Mouse (Mus musculus) spleen, postnatal 10 days (tissue): Measurements from ENCODE around the gene Col2a1.

Source experiments
- DNase-seq, 2 experiments: peaks; one replicate each; pipeline ENCODE4 v3.0.0; 2021 to 2022; ENCODE audit warnings: low spot score in 2 of 2

The Col2a1 gene

DNA sequence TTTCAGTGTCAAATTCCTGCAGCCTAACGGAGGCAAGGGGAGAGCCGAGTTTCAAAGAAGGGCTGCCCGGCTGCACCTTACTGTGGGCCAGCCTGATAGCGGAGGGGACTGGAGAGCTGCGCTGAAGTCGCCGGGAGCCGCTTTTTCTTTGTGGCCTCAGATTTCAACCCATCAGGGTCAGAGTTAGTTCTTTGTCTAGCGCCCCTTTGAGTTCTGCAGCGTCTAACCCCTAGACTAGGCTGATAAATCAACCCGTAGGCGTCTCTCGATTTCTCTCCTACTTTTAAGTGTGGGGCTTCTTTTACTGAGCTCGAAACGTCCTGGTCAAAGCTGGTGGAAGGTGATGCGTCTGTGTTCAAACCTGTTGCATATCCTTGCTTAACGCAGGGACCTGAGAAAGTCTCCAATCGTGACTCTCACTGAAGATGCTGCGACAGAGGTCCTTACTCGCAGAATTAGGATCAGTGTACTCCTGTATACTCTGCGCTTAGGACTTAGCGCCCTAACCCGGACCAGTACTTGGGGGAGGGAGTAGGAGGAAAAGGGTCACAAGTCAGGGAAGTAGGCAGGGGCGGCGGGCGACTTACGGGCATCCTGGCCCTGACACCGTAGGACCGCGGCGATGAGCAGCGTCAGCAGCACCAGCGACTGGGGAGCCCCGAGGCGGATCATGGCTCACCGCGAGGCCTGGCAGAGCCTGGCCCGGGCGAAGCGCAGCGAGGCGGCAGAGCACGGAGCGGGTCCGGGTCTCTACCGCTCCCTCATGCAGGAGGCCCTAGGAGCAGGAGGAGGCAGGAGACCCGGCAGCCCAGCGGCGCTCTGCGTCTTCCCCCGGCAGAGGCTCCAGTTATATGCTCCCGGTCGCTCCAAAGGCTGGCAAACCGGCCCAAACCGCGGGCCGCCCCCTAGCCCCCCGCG lies at the start of gene Col2a1:
TSS of gene Col2a1 (minus strand) at position 874 of the 918 bp plus-strand sequence.
- no peak for DNase-seq

DNA sequence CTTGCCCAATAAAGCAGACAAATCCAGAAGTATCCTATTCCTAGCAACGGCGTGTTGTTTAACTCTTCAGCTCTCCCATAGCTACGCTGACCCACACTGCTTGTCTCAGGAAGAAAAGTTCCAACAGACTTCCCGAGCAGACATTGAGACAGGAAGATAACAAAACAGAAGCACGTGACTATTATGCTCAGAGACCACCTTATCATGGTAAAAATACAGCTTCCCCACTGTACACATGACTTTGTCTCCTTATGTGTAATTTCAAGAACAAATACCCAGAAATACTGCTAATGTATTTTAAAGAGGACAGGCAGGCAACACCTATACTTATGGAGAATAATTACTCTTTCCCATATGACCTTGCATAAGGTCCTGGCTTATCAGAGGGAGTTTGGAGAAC lies 47.2 kb upstream of the Col2a1 start:
- DNase-seq, result no peak

DNA sequence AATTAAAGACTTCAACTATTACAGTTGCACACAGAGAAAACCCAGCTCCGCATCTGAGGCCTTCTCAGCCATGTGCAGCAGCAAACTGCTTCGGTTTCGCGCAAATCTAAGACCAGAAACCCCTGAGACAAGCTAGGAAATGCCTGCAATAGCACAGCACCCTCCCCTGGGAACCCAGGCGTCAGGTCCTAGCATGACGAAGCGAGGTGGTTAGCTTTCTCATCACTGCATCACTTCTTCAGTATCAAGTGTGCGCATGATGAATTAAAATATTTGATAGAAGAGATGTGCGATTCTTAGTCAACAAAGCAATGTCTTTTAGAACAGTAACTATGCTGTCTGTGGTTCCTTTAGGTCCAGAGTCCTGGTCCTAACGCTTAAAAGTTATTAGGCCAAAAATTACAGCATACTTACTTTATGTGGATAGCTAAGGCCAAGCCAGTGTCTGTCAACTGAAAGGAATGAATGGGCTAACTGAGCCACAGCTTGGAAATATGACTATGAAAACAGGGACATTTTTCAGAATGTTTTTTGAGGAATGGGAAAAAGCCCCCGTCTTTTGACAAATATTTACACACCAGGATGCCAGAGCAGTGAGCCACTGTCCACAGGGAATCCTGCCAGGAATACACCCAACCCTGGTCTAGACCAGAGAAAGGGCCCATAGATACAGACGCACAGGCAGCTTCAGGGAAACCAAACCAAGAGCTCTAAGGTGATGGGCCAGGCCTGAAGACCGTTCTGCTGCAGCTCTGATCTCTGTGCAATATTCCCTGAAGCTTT lies 44.6 kb upstream of the Col2a1 start:
- no peak for DNase-seq

DNA sequence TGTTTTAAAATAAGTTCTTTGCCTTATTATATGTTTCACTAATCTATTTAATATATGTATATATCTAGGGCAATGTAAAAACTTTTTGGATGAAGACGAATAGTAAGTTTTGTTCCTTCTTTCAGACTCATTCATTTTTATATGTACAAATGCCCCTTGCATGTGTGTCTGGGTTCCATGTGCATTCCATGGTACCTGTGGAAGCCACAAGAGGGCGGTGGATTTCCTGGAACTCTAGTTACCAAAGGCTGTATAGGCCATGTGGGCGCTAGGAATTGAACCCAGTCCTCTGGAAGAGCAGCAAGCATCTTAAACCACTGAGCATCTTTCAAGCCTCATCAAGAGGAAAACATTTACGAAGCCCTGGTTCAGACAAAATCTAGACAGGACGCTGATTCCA lies 39.9 kb upstream of the Col2a1 start:
- no peak for DNase-seq

DNA sequence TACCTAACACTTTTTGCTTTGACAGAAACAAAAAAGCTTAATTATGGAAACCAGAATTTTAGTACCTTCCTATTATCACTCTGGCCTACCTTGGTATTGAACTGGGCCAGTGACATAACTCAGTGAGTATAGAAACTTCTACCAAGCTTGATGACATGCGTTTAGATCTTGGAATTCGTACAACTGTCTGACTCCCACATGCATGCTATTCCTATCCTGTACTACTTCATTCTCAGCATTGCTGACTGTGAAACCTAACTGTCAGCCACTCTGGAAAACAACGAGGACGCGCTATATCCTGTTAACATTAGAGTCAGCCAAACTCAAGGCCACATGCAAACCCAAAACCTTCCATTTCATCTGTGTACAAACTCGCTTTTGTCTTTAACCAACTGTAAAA lies 39.5 kb upstream of the Col2a1 start:
- no peak for DNase-seq

DNA sequence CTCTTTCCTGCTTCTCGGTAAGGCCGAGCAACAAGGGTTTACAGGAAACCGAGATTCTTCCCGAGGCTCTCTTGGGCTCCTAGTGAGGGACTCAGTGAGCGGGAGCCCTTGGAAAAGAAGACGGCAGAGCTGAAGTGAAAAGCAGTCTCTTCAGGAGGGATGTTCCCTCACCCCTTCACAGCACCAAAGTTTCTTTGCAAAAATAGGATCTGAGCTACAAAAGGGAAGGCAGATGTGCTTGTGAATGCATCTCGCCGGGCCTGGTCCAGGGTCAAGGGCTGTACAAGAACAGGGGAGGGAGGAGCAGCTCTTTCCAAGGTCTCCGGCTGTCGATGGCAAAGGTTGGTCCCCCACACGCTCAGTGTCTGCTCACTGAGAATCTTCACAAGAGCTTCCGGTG lies 38.0 kb upstream of the Col2a1 start:
- no peak for DNase-seq

DNA sequence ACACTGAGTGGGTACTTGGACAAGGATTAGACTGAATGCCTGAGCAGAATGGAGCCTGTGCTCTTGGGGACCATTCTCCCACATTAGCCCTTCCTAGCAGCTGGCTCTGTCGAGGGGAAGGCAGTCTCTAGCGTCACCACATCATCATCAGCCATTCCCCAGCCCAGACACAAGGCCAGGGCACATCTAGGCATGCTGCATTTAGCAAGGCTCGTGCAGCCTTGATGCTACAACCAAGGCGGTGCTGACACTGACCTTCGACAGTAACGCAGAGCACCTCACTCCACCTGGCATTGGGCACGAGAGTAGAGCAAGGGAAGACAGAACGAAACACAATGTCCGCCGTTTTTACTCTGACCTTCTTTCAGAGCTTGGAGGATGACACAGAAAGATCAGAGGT lies 35.2 kb upstream of the Col2a1 start:
- no peak for DNase-seq

DNA sequence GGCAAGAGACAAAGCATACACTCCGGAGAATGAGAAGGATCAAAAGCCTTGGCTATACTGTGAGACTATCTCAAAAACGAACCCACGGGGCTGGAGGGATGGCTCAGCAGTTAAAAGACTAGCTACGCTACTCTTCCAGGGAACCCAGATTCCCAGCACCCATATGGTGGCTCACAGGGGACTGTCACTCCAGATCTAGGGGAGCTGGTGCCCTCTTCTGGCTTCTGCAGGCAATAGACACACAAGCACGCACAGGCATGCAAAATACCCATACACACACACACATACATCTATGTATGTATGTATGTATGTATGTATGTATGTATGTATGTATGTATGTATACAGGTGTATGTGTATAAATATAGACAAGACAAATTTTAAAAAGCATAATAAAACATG lies 32.1 kb upstream of the Col2a1 start:
- no peak for DNase-seq

DNA sequence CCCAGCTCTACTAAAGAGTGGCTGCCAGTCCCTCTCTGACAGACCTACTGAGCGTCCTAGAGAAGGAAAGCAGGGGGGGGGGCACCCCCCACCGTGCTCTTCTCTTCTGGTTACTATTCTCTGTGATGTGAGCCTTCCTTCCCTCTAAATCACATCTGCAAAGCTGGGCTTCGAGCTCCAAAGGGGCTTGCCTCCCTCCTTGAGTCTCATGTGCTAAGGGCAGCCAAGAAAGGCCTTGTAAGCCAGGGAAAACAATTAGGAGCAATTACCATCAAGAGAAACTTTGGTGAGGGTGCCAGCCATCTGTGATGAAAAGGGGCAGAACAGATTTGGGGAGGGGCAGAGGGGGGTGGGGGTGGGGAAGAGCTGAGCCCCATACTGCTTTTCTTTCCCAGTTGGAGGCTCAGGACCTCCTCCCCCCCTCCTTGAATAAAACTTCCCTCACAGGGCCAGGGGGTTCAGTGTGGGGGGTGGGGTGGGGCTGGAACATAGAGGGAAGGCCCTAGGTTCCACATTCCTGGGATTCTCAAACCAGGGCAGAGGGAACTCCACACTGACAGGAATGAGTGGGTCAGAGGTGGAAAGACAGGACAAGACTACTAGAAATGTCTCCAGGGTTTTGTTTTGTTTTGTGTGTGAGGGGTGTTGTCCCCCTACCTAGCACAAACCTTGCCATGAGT lies 30.7 kb upstream of the Col2a1 start:
- no peak for DNase-seq

DNA sequence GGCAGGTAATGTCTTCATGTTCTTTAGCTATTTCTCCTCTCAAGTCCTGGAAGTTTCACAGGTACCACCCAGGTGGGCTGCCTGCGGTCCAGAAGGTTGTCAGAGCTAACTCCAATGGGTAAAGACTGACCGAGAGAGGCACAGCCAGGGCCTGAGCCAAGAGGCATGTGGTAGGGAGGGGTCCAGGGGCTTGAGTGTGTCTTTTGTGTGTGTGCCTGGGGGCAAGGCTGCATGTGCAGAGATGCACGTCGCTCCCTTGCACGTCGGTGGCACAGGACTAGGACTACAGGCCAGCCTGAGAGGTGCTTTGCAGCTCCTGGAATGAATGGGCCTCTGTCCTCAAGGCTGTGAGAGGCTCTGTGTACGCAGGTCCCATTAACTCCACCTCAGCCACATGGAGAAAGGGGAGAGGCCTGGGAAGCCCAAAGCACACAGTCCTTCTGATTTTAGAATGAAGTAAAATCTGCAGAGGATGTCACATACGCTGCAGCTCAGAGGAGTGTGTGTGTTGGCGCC lies 28.8 kb upstream of the Col2a1 start:
- DNase-seq, result no peak

DNA sequence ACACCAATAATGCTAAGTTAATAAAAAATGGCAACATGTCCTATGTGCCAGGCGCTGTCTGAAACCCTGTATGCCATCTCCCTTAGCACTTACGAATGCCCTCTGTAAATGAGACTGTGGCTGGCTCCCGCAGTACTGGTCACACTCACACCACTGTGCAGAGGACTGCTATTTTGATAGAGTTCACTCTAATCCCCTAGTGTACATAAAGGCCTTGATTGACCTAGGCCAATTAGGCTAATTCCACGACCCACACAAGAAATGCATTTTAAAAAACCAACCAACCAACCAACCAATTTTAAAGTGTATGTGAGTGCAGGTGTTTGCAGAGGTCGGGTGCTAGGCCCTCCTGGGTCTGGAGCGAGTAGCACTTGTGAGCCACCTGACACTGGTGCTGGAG lies 25.3 kb upstream of the Col2a1 start:
- DNase-seq, result no peak

DNA sequence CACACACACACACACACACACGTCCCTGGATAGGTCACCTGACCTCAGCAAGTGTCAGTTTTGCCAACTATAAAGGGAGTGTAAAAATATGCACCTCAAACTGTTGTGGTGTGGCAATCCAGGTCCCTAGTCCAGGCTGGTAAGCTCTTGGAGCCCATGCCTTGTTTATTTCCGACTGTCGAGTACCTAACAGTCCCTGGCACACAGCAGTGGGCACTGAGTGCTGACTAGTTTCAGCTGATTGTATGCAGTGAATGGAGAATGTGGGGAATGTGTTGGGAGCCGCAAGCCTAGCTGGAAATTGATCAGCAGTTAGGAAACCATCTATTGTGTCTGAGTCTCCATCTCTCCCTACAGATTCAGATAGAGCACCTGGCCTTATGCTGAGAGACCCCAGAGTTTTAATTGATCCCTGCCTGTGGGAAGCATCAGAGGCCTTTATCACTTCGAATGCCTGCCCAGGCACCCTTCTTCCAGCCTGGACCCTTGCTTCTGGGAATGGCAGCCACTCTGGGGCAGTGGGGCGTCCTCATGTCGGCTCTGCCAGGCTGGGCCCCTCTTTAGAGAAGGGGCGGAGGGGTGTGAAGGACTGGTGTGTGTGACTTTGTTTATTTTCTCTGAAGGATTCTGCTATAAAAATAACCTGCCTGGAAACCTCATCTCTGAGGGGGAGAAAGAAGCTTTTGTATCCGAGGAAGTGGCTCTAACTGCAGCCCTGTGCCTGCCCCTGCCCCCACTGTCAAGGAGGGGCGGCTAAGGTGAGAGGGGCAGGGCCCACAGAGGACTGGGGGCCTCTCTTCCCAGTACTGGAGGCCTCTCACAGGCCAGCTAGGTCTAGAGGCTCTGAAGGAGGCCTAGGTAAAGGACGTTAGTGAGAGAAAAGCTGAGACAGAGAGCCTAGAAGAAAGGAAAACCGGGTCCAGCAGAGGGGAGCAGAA lies 22.7 kb upstream of the Col2a1 start:
- no peak for DNase-seq

DNA sequence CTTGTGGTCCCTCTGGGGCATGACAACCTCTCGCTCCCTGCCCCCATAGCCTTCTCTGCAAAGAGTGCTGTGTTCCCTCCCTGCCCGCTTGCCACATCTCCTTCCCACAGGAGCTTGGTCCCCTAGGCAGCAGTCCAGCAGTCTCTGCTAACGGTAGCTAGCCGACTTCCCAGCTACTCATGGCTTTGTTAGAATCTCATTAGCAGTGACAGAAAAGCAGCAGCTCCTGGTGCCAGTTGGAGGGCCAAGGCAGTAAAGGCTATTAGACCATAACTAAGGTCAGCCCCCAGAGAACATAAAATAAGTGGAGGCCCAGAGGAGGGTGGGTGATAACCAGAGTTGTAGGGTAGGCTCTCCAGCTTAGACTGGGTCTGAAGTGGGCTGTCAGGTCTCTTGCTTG lies 21.1 kb upstream of the Col2a1 start:
- DNase-seq, result no peak

DNA sequence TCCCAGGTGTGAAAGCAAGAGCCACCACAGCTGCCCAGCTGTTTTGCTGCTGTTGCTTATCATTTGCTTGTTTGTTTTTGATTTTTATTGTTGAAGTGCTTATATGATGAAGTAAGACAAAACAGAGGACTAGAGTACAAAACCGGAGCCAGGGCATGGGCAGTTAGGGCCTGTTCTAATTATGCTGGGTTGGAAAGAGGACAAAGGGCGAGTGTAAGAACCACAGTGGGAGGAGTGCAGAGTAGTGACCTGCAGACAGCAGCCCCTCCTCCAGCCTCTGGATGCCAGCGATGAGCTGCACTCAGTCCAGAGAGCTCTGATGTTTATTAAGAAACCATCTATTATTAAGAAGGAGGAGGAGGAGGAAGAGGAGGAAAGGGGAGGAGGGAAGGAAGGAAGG lies 18.6 kb upstream of the Col2a1 start:
- DNase-seq, result no peak

DNA sequence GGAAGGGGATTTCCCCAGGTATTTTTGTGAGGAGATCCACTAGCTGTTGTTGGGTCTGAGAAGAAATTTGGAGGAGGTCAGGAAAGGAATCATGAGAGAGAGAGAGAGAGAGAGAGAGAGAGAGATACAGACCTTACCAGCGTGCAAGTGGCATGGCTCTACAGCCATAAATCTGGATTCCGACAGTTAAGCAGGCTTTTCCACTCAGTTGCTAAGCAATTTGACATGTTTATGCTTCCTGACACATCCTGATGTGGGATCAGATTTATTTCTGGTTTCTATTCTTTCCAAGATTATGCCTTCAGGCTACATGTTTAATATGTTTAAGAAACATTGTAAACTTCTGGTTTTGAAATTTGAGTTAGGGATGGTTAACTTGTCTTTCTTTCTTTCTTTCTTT lies 17.4 kb upstream of the Col2a1 start:
- no peak for DNase-seq

DNA sequence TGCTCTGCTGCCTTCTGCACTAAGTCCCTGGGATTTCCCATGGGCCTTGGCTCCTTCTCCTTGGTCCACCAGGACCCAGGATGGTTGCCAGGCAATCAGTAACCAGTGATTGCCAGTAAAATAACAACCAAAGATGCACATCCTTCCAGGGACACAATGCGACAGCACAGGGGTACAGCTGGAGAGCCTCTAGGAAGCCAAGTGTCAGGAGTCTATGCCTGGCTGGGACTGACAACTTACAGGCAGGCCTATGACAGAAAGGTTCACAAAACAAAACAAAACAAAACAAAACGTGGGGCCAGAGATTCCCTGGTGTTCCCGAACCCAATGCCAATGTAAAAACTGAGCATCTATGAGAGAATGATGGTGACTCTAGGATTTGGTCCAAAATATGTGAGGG lies 14.6 kb upstream of the Col2a1 start:
- no peak for DNase-seq

DNA sequence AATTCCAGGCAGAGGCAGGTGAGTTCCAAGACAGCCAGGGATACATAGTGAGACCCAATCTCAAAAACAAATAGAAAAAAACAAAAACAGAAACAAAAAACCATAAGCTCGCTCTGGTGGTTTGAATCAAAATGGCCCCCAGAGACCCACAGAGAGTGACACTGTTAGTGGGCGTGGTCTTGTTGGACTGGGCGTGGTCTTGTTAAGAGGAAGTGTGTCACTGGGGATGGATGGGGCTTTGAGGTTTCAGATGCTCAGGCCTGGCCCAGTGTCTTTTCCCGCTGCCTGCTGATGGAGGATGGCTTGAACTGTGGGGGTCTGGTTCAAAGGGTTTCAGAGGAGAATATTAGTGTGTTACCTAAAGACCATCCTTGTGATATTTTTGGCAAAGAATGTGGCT lies 13.4 kb upstream of the Col2a1 start:
- no peak for DNase-seq

DNA sequence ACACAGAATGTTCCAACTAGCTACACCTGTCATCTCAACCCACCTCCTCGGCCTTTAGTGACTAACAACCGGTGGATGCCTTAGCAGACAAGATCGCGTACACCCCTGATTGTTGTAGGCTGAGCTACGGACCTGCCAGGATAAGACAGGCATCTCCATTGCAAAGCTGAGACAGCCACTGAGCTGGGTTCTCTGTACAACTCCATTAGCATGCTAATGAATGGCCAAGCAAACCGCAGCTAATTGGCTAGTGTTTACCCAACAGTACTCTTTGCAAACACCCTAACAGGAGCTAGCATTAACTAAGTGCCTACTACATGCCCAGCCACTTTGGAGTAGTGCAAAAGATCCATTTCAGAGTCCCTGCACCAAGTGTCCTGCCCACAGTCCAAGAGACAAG lies 8.3 kb upstream of the Col2a1 start:
- DNase-seq, result no peak

DNA sequence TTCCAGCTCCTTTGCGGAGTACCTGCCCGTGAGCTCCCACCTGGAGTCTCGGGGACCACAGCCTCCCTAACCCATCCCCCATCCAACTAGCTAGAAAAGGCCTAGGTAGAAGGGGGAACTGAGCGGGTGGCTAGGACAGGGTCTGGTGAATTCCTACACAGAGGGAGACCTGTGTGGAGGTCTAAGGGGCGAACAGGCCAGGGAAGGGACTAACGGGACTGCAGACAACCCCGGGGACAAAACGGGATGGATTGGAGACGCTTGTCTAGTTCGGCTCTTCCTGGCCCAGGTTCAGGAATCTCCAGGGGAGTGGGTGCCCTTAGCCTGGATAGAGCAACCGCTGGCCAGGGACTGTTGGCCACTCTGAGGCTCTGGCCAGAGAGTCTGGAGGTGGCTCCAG lies 686 bp upstream of the Col2a1 start:
- no peak for DNase-seq

DNA sequence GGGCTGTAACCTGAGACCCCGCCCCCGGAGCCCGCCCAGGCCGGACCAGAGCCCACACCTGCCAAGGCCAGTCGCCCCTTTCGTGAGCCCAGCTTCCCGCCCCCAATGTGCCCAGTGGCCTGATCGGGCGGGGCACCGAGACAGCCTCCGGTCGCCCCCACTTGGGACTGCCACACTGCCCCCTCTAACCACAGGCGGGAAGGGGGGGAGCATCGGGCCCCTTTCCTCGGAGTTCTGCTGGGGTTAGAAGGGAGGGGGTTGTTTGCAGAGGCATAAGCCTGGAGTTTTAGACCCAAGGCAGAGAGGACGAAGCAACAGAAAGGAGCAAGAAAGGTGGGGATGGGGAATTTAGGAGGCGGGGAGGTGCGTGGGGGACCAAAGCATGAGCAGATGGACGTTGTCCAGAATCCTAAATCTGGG lies 255 bp upstream of the Col2a1 start:
- DNase-seq, result no peak
